Comparison of ENCODE assay signal across 13 mouse cellular contexts in genomic region chr5:43149559-43149958, GRCm38 (mm10).
DNase-seq lines count a peak whose midpoint lies in the region; ATAC-seq and TF ChIP-seq lines count a peak whose summit lies in the region.
"Had no signal": no experiment of that assay in that cellular context is flagged by ENCODE, and none has a peak within 500 bp of the region (broad histone marks: within the 10 kb centered on the region; RNA-seq: fewer than 3 reads in every experiment).

No protein-coding gene starts in this region.

- H3K27ac ChIP-seq in intestine, embryonic 14.5 days (ENCODE audit: low read depth), result no peak overlapping the region
- H3K27ac ChIP-seq in intestine, postnatal 0 days (ENCODE audit: low read depth, low read length), result no peak overlapping the region
- no peak overlapping the region for H3K27ac ChIP-seq in embryonic facial prominence, embryonic 10.5 days (replicated peaks)
- H3K27ac ChIP-seq: neural tube, embryonic 12.5 days had no signal

- DNase-seq in intestine, embryonic 14.5 days (ENCODE audit: low spot score), result no peak
- DNase-seq in adrenal gland, postnatal 14 days, result peak; percentile 48
- peak; percentile 59 for DNase-seq in brain, adult 2 months (ENCODE audit: low read depth, low spot score)
- DNase-seq in embryonic facial prominence, embryonic 10.5 days (ENCODE audit: low spot score), result peak; percentile 37
- no peak for DNase-seq in urinary bladder, postnatal 10 days (ENCODE audit: low spot score)
- no peak for DNase-seq in left cerebral cortex, postnatal 25 days (ENCODE audit: low spot score in 2 of 2)
- DNase-seq: heart, postnatal 14 days; kidney, adult 11 months; lung, embryonic 14.5 days; thymus, postnatal 36 days had no signal

- H3K27me3 ChIP-seq in intestine, embryonic 14.5 days (replicated peaks; ENCODE audit: control insufficient read depth, insufficient read depth, low read length), result no peaks in the 10 kb centered on the region
- H3K27me3 ChIP-seq in intestine, postnatal 0 days (replicated peaks; ENCODE audit: control insufficient read depth, insufficient read depth, low read length), result no peaks in the 10 kb centered on the region
- no peaks in the 10 kb centered on the region for H3K27me3 ChIP-seq in embryonic facial prominence, embryonic 10.5 days (replicated peaks; ENCODE audit: low read depth, poor library complexity, severe bottlenecking)
- H3K27me3 ChIP-seq: CH12.LX; neural tube, embryonic 12.5 days had no signal

- intact Hi-C loops in left cerebral cortex, postnatal 25 days (cut with DNase I), result no loop called here

- no peak overlapping the region for H3K4me2 ChIP-seq in intestine, embryonic 14.5 days (ENCODE audit: low read length)
- H3K4me2 ChIP-seq in intestine, postnatal 0 days (replicated peaks; ENCODE audit: low read depth), result no peak overlapping the region
- H3K4me2 ChIP-seq: lung, embryonic 14.5 days; neural tube, embryonic 12.5 days had no signal

- no peaks in the 10 kb centered on the region for H3K9me3 ChIP-seq in intestine, embryonic 14.5 days (ENCODE audit: control insufficient read depth, low read length)
- no peaks in the 10 kb centered on the region for H3K9me3 ChIP-seq in intestine, postnatal 0 days (ENCODE audit: control insufficient read depth)
- no peaks in the 10 kb centered on the region for H3K9me3 ChIP-seq in embryonic facial prominence, embryonic 10.5 days
- H3K9me3 ChIP-seq: neural tube, embryonic 12.5 days had no signal

- no peak overlapping the region for H3K9ac ChIP-seq in intestine, embryonic 14.5 days (ENCODE audit: low read length)
- H3K9ac ChIP-seq in intestine, postnatal 0 days (ENCODE audit: low read depth, low read length), result no peak overlapping the region
- H3K9ac ChIP-seq: lung, embryonic 14.5 days; neural tube, embryonic 12.5 days had no signal

- no peak overlapping the region for H3K4me3 ChIP-seq in intestine, embryonic 14.5 days (ENCODE audit: low read depth, low read length)
- H3K4me3 ChIP-seq in intestine, postnatal 0 days (ENCODE audit: low read depth, low read length), result no peak overlapping the region
- no peak overlapping the region for H3K4me3 ChIP-seq in embryonic facial prominence, embryonic 10.5 days
- H3K4me3 ChIP-seq: neural tube, embryonic 12.5 days had no signal

- TF ChIP-seq CTCF in intestine, postnatal 0 days (IDR thresholded peaks at IDR 0.05; ENCODE audit: low read depth), result no peak

- H3K36me3 ChIP-seq in intestine, embryonic 14.5 days (ENCODE audit: control insufficient read depth, insufficient read depth, low read length), result no peaks in the 10 kb centered on the region
- H3K36me3 ChIP-seq in intestine, postnatal 0 days (ENCODE audit: control insufficient read depth, insufficient read depth), result no peaks in the 10 kb centered on the region
- H3K36me3 ChIP-seq in embryonic facial prominence, embryonic 10.5 days (replicated peaks), result no peaks in the 10 kb centered on the region
- H3K36me3 ChIP-seq: neural tube, embryonic 12.5 days had no signal

- peak; percentile 61 for ATAC-seq in intestine, embryonic 14.5 days (replicated peaks; ENCODE audit: low FRiP score, low TSS enrichment, low read depth)
- no peak for ATAC-seq in intestine, postnatal 0 days

- 25% methylated on average over 4 of the region's 4 CpGs for WGBS in intestine, embryonic 14.5 days
- 37% methylated on average over 4 of the region's 4 CpGs for WGBS in intestine, postnatal 0 days
- WGBS in embryonic facial prominence, embryonic 10.5 days, result 35% methylated on average over 4 of the region's 4 CpGs

- H3K4me1 ChIP-seq in intestine, embryonic 14.5 days (replicated peaks; ENCODE audit: control insufficient read depth, insufficient read depth, low read length), result peaks cover 14% of the 10 kb centered on the region
- no peaks in the 10 kb centered on the region for H3K4me1 ChIP-seq in intestine, postnatal 0 days (replicated peaks; ENCODE audit: control insufficient read depth, insufficient read depth, low read length)
- peaks cover 10% of the 10 kb centered on the region for H3K4me1 ChIP-seq in embryonic facial prominence, embryonic 10.5 days
- H3K4me1 ChIP-seq: neural tube, embryonic 12.5 days had no signal

Comparison
In these comparisons a context has a peak if more than half of its experiments do, and no peak if none do; other contexts are left out.
1. DNase-seq: peak in adrenal gland, postnatal 14 days (single experiment), brain, adult 2 months (single experiment) and embryonic facial prominence, embryonic 10.5 days (single experiment); none in intestine, embryonic 14.5 days (single experiment), urinary bladder, postnatal 10 days (single experiment) and left cerebral cortex, postnatal 25 days (0 of 2).